Mouse (Mus musculus) G1E (cell line): ENCODE data around the gene Chn2.

Experiments
- CTCF ChIP-seq: IDR thresholded peaks from 2 replicates; pipeline ENCODE4 v1.5.1; 2012; ENCODE audit warnings: low read depth, low read length, inconsistent platforms, mixed read lengths
- GATA1 ChIP-seq: IDR thresholded peaks from 2 replicates; pipeline ENCODE4 v1.6.1; 2012; ENCODE audit warnings: borderline replicate concordance, low read length, inconsistent platforms, mixed read lengths
- POLR2AphosphoS5 ChIP-seq: IDR thresholded peaks from 2 replicates; pipeline ENCODE4 v1.6.1; 2012; ENCODE audit warnings: low read depth, low read length, inconsistent platforms; ENCODE audit not compliant: insufficient replicate concordance
- TAL1 ChIP-seq: conservative IDR thresholded peaks from 2 replicates; pipeline ENCODE4 v1.6.1; 2012; ENCODE audit warnings: low read depth, low read length, inconsistent platforms, mixed read lengths

DNA sequence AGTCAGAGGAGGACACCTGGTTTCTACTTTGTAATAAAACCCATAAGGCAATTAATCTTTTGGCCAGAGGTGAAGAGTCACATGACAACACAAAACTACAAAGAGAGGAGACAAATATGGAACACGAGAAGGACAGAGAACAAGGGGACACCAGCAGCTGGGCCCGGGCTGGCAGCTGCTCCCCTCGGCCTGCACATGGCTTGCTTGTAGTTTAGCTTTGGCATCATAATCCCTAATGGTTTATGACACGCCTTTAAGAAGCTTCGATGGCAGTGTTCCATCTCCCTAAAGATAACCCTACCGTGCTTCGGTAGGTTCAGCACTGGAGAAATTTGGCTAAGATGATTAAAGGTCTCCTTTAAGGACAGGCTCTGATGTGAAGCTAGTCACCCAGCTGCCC lies 225.2 kb downstream of the Chn2 start:
- TF ChIP-seq TAL1 (no peak), CTCF (no peak), POLR2AphosphoS5 (no peak), GATA1 (no peak)
